Mouse (Mus musculus) lung, embryonic 15.5 days (tissue): ENCODE results near the gene Myoz1. TPM values are rescaled to one million over a fixed set of nuclear protein-coding genes. Genes with fewer than 3 reads are reported as not detected.
A peak's percentile ranks its signal among the peaks of the same experiment; 100 is the strongest.
"Not testable (repeated sequence)": the region's sequence is repeated elsewhere in the genome, so short reads cannot be mapped to it uniquely, and the experiment has no call there.

Experiments
- ATAC-seq: fragments of 200-750 bp; cut with Nextera tagmentation; 2 replicates; pipeline ENCODE4 v1.8.0; 2017; ENCODE audit warnings: moderate number of reproducible peaks, borderline replicate concordance; ENCODE audit not compliant: low FRiP score, low TSS enrichment; ENCODE audit errors: extremely low read depth
- H3K27ac ChIP-seq: fragments of 300-500 bp; sonication (generic); 2 replicates; pipeline ENCODE4 v1.5.1; 2015; ENCODE audit warnings: moderate library complexity, mild to moderate bottlenecking, inconsistent platforms
- H3K27me3 ChIP-seq: fragments of 300-500 bp; sonication (generic); 2 replicates; pipeline ENCODE4 v1.6.1; 2015; ENCODE audit warnings: inconsistent platforms
- H3K36me3 ChIP-seq: fragments of 300-500 bp; sonication (generic); 2 replicates; pipeline ENCODE4 v1.6.1; 2015; ENCODE audit warnings: inconsistent platforms
- H3K4me1 ChIP-seq: fragments of 300-500 bp; sonication (generic); 2 replicates; pipeline ENCODE4 v1.6.1; 2015; ENCODE audit warnings: inconsistent platforms
- H3K4me2 ChIP-seq: fragments of 300-500 bp; sonication (generic); 2 replicates; pipeline ENCODE4 v1.6.1; 2015; ENCODE audit warnings: inconsistent platforms, mild to moderate bottlenecking, moderate library complexity
- H3K4me3 ChIP-seq: fragments of 300-500 bp; sonication (generic); 2 replicates; pipeline ENCODE4 v1.5.1; 2015; ENCODE audit warnings: mild to moderate bottlenecking, inconsistent platforms
- H3K9ac ChIP-seq: fragments of 300-500 bp; sonication (generic); 2 replicates; pipeline ENCODE4 v1.6.1; 2015; ENCODE audit warnings: inconsistent platforms
- H3K9me3 ChIP-seq: fragments of 300-500 bp; sonication (generic); 2 replicates; pipeline ENCODE4 v1.6.1; 2016; ENCODE audit warnings: inconsistent platforms
- WGBS: fragments of 180-500 bp; shearing (Covaris S2); methylation state at CpG from one replicate; pipeline ENCODE4 v1.1.7; 2015; 5-methylcytosine and 5-hydroxymethylcytosine counted together
- polyA plus RNA-seq: library from polyadenylated mRNA; unstranded; fragments of >200 nt; fragmentation: Nextera tagmentation; extraction: Ambion mirVana; gene quantifications from 2 replicates; pipeline ENCODE4 v1.2.1, GENCODE M21; 2015

Gene Myoz1
- 0.37 and 0.82 TPM in 2 replicates for polyA plus RNA-seq

DNA sequence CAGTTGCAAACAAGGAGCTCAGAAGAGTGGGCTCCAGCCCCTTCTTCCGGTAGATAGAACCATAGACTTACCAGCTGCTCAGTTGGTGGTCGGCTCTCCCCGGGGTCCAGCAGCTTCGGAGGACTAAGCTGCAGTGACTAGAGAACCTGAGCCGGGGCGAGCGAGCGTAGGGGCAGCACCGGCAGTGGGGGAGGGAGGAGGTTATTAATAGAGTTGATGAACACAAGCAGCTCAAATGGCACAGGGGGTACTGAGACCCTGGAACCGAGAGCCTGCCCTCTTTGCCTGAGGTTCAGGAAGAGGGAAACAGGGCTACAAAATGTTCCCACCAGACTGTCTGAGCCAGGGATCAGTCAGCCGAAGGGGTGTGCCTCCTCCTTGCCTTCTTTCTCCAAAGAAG lies at the start of gene Myoz1:
TSS of gene Myoz1 (minus strand) at position 180 of the 400 bp plus-strand sequence.
- H3K9ac ChIP-seq = no peak within 1 kb of the TSS
- no peaks in the 10 kb centered on the region for H3K27me3 ChIP-seq
- H3K4me1 ChIP-seq = peaks cover 4% of the 10 kb centered on the region
- H3K36me3 ChIP-seq = no peaks in the 10 kb centered on the region
- no peak within 1 kb of the TSS for H3K27ac ChIP-seq
- 47% methylated on average over 11 of the region's 11 CpGs for WGBS
- H3K9me3 ChIP-seq = no peaks in the 10 kb centered on the region
- H3K4me2 ChIP-seq = no peak within 1 kb of the TSS
- H3K4me3 ChIP-seq = no peak within 1 kb of the TSS
- ATAC-seq = no peak

GRCm38 (mm10) chr14:20703461-20703860 lies 47.1 kb upstream of the Myoz1 start:
- H3K4me1 ChIP-seq = peaks cover 47% of the 10 kb centered on the region
- peaks cover 15% of the 10 kb centered on the region for H3K36me3 ChIP-seq
- H3K27ac ChIP-seq = peak overlapping the region; percentile 89
- not testable (repeated sequence) for H3K27me3 ChIP-seq, ATAC-seq, H3K9me3 ChIP-seq
- H3K4me3 ChIP-seq = peak overlapping the region; percentile 77
- 8% methylated on average over 8 of the region's 8 CpGs for WGBS
- H3K9ac ChIP-seq = peak overlapping the region; percentile 80
- H3K4me2 ChIP-seq = peak overlapping the region; percentile 64

DNA sequence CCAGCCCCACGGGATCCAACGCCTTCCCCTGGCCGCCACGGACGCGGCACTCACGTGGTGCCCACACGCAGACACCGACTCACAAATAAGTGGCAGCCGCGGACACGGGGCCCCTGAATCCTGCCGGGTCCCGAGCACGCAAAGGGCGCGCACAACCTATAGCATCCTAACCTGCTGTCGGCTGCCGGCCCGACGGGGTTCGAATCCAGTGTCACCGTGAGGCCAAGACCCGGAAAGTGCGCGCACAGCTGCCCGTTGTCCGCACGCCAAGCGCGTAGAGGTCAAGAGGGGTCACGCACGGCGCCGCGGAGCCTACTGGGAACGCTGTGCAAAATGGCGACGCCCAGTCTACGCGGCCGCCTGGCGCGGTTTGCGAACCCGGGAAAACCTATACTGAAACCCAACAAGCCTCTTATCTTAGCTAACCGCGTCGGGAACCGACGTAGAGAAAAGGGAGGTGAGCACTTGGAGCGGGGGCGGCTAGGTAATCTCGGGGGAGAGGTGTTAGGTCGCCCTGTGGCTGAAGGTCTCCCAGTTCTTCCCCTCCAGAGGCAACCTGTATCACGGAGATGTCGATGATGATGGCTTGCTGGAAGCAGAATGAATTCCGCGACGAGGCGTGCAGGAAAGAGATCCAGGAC lies 46.5 kb upstream of the Myoz1 start, which contains the start of gene Chchd1:
TSS of gene Chchd1 (plus strand) at position 266 of the 641 bp plus-strand sequence.
- peaks cover 21% of the 10 kb centered on the region for H3K36me3 ChIP-seq
- peak within 1 kb of the TSS; percentile 89 for H3K27ac ChIP-seq
- H3K4me3 ChIP-seq = peak within 1 kb of the TSS; percentile 77
- ATAC-seq = peak; percentile 70
- H3K9ac ChIP-seq = peak within 1 kb of the TSS; percentile 80
- H3K4me2 ChIP-seq = peak within 1 kb of the TSS; percentile 64
- under 1% methylated on average over 61 of the region's 61 CpGs for WGBS
- H3K9me3 ChIP-seq = no peaks in the 10 kb centered on the region
- peaks cover 51% of the 10 kb centered on the region for H3K4me1 ChIP-seq
- H3K27me3 ChIP-seq = no peaks in the 10 kb centered on the region

DNA sequence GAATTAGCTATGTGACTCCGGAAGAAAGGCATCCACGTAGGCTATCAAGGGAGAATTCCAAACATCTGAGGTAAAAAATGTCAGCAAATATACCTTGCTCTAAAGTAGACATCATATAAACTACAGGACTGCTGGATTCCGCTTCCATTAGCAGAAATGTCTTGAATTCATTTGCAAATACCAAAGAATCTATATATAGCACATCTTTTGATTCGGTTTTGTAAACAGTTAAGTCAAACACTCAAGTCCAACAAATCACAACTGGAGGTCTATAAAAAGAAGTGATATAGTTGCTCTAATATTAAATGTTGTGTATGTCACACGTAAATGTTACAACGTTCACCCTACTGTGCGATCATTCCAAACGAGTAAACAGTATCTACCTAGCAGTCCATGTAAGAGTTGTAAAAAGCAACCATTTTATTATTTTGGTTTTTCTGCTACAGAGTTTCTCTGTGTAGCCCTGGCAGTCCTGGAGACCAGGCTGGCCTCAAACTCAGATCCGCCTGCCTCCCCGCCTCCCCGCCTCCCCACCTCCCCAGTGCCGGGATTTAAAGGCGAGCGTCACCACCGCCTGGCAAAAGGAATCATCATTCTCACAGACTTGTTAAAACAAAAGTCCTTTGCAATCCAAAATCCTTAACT lies 45.9 kb upstream of the Myoz1 start:
- peaks cover 21% of the 10 kb centered on the region for H3K36me3 ChIP-seq
- H3K4me2 ChIP-seq = peak overlapping the region; percentile 64
- peak overlapping the region; percentile 89 for H3K27ac ChIP-seq
- H3K9ac ChIP-seq = peak overlapping the region; percentile 80
- peak; percentile 5; the same call in 1 of the 2 replicates for ATAC-seq
- H3K9me3 ChIP-seq = no peaks in the 10 kb centered on the region
- peak overlapping the region; percentile 77 for H3K4me3 ChIP-seq
- H3K27me3 ChIP-seq = no peaks in the 10 kb centered on the region
- 4% methylated on average over 15 of the region's 15 CpGs for WGBS
- peaks cover 56% of the 10 kb centered on the region for H3K4me1 ChIP-seq

DNA sequence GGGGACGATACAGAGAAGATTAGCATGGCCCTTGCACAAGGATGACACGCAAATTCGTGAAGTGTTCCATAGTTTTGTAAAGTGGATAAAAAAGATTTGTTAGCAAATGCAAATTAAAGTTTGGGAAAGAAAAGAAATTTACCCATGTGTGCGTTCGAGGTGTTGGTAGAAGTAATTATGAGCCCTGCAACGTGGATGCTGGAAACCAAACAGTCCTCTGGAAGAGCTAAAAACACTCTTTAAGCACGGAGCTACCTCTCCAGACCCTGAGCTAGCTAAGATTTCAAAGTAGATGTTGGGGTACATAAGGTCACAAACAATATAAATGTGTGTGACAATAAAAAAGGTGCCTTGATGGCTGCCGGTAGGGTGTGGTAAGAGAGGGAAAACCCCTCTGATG lies 45.2 kb upstream of the Myoz1 start:
- peaks cover 21% of the 10 kb centered on the region for H3K36me3 ChIP-seq
- peak overlapping the region; percentile 80; the same call in 1 of the 2 replicates for H3K9ac ChIP-seq
- no peaks in the 10 kb centered on the region for H3K27me3 ChIP-seq
- H3K4me3 ChIP-seq = peak overlapping the region; percentile 77
- 75% methylated on average over 8 of the region's 8 CpGs for WGBS
- peaks cover 60% of the 10 kb centered on the region for H3K4me1 ChIP-seq
- H3K4me2 ChIP-seq = peak overlapping the region; percentile 64
- 0 out of 2 replicates have a peak overlapping the region, but pooled peaks have one; percentile 89 for H3K27ac ChIP-seq
- H3K9me3 ChIP-seq = no peaks in the 10 kb centered on the region
- no peak for ATAC-seq

- Histone ChIP-seq H3K4me2 (no peak overlapping the region), H3K36me3 (peaks cover 18% of the 10 kb centered on the region), H3K27me3 (no peaks in the 10 kb centered on the region), H3K4me3 (no peak overlapping the region), H3K4me1 (peaks cover 66% of the 10 kb centered on the region), H3K9ac (no peak overlapping the region), H3K9me3 (no peaks in the 10 kb centered on the region), H3K27ac (no peak overlapping the region)
- WGBS = 77% methylated on average over 3 of the region's 3 CpGs
- ATAC-seq = no peak
These were observed 44.0 kb upstream of the Myoz1 start for GRCm38 (mm10) chr14:20700362-20700761.

- peaks cover 66% of the 10 kb centered on the region for H3K4me1 ChIP-seq
- peaks cover 14% of the 10 kb centered on the region for H3K36me3 ChIP-seq
- no peak overlapping the region for H3K4me2 ChIP-seq
- no peak for ATAC-seq
- H3K9ac ChIP-seq = 0 out of 2 replicates have a peak overlapping the region, but pooled peaks have one; percentile 15
- no peak overlapping the region for H3K4me3 ChIP-seq
- H3K27ac ChIP-seq = no peak overlapping the region
- H3K9me3 ChIP-seq = no peaks in the 10 kb centered on the region
- 80% methylated on average over 2 of the region's 2 CpGs for WGBS
- H3K27me3 ChIP-seq = no peaks in the 10 kb centered on the region
These were observed 42.2 kb upstream of the Myoz1 start for GRCm38 (mm10) chr14:20698515-20698914.

GRCm38 (mm10) chr14:20696986-20697385 lies 40.6 kb upstream of the Myoz1 start:
- peaks cover 65% of the 10 kb centered on the region for H3K4me1 ChIP-seq
- H3K27ac ChIP-seq = no peak overlapping the region
- peaks cover 29% of the 10 kb centered on the region for H3K36me3 ChIP-seq
- peak overlapping the region; percentile 92 for H3K4me3 ChIP-seq
- 9% methylated on average over 1 of the region's 1 CpGs for WGBS
- peak overlapping the region; percentile 74 for H3K4me2 ChIP-seq
- no peaks in the 10 kb centered on the region for H3K27me3 ChIP-seq
- ATAC-seq = no peak
- H3K9ac ChIP-seq = no peak overlapping the region
- no peaks in the 10 kb centered on the region for H3K9me3 ChIP-seq

GRCm38 (mm10) chr14:20695761-20696520 lies 39.6 kb upstream of the Myoz1 start:
- peak overlapping the region; percentile 93 for H3K9ac ChIP-seq
- no peaks in the 10 kb centered on the region for H3K27me3 ChIP-seq
- no peaks in the 10 kb centered on the region for H3K9me3 ChIP-seq
- peak overlapping the region; percentile 92 for H3K4me3 ChIP-seq
- H3K4me1 ChIP-seq = peaks cover 54% of the 10 kb centered on the region
- H3K36me3 ChIP-seq = peaks cover 40% of the 10 kb centered on the region
- H3K4me2 ChIP-seq = peak overlapping the region; percentile 74
- ATAC-seq = no peak
- H3K27ac ChIP-seq = peak overlapping the region; percentile 99
- 7% methylated on average over 27 of the region's 27 CpGs for WGBS

- H3K27ac ChIP-seq = peak within 1 kb of the TSS; percentile 99
- peak; percentile 92 for ATAC-seq
- no peaks in the 10 kb centered on the region for H3K27me3 ChIP-seq
- peak within 1 kb of the TSS; percentile 74 for H3K4me2 ChIP-seq
- H3K9me3 ChIP-seq = no peaks in the 10 kb centered on the region
- H3K4me3 ChIP-seq = peak within 1 kb of the TSS; percentile 92
- H3K4me1 ChIP-seq = peaks cover 48% of the 10 kb centered on the region
- H3K9ac ChIP-seq = peak within 1 kb of the TSS; percentile 93
- under 1% methylated on average over 111 of the region's 111 CpGs for WGBS
- H3K36me3 ChIP-seq = peaks cover 46% of the 10 kb centered on the region
These were observed 38.8 kb upstream of the Myoz1 start, which contains the start of gene Fut11 for GRCm38 (mm10) chr14:20694884-20695760. Gene Fut11 (plus strand): TSS chr14:20694968.
